Mouse (Mus musculus) lung, embryonic 16.5 days (tissue): ENCODE measurements at regions not wholly inside any gene's neighbourhood (a gene's known extent, or its start where the extent isn't known, plus 50 kb on each side); places are given as distances from the start of the nearest gene placed in this dataset.

Experiments
- ATAC-seq: fragments of 200-750 bp; cut with Nextera tagmentation; 2 replicates; pipeline ENCODE4 v1.8.0; 2017; ENCODE audit warnings: low read depth, mild to moderate bottlenecking, moderate library complexity
- H3K27ac ChIP-seq: fragments of 300-500 bp; sonication (generic); 2 replicates; pipeline ENCODE4 v1.5.1; 2014; ENCODE audit warnings: mild to moderate bottlenecking, control low read depth, low read length
- H3K27me3 ChIP-seq: fragments of 300-500 bp; sonication (generic); 2 replicates; pipeline ENCODE4 v1.6.1; 2014; ENCODE audit warnings: low read depth, low read length, mixed read lengths; ENCODE audit not compliant: control insufficient read depth, insufficient read depth
- H3K36me3 ChIP-seq: fragments of 300-500 bp; sonication (generic); 2 replicates; pipeline ENCODE4 v1.6.1; 2014; ENCODE audit warnings: low read length; ENCODE audit not compliant: control insufficient read depth, insufficient read depth
- H3K4me1 ChIP-seq: fragments of 300-500 bp; sonication (generic); replicated peaks from 2 replicates; pipeline ENCODE4 v1.6.1; 2014; ENCODE audit warnings: low read length, mixed read lengths; ENCODE audit not compliant: control insufficient read depth, insufficient read depth
- H3K4me2 ChIP-seq: fragments of 300-500 bp; sonication (generic); 2 replicates; pipeline ENCODE4 v1.6.1; 2014; ENCODE audit warnings: low read depth, low read length, control low read depth
- H3K4me3 ChIP-seq: fragments of 300-500 bp; sonication (generic); 2 replicates; pipeline ENCODE4 v1.5.1; 2014; ENCODE audit warnings: mild to moderate bottlenecking, low read length, control low read depth
- H3K9ac ChIP-seq: fragments of 300-500 bp; sonication (generic); 2 replicates; pipeline ENCODE4 v1.6.1; 2014; ENCODE audit warnings: low read length, control low read depth
- H3K9me3 ChIP-seq: fragments of 300-500 bp; sonication (generic); 2 replicates; pipeline ENCODE4 v1.6.1; 2016; ENCODE audit warnings: low read length; ENCODE audit not compliant: control insufficient read depth
- WGBS: fragments of 180-500 bp; shearing (Covaris S2); extraction: QIAGEN DNeasy Blood & Tissue Kit; methylation state at CpG from one replicate; pipeline ENCODE4 v1.1.7; 2014; 5-methylcytosine and 5-hydroxymethylcytosine counted together

DNA sequence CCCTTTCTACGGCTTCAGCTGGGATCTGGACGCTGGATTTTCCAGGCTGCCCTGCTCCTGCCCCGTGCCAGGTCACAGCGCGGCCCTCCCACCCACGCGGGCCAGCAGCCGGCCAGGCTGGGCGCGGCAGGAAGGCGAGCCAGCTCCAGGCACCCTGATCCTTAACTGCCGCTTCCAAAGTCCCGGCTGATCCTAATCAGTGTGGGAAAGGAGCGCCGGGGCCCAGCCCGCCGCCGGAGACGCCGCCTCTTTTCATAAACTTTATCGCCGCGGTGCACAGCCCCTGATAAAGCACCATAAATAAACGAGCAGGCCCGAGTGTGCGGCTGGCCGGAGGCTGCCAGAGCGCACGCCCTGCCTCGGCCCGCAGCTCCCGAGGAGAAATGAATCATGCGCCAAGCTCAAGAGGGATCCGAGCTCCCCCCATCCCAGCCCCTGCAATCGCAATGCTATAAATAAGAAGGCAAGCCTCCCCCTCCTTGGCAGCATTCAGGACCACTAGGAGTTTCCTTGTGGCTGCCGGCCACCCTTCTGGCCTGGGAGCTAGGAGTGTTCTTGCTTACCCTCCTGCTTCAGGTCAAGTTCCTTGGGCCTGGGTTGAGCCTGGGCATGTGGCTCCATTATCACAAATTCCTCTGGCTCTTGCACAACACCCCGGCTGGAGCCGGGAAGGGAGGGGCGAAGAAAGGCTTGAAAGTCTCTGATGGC, 118.1 kb upstream of the Hes1 start:
- H3K9ac ChIP-seq: peak overlapping the region; percentile 67
- peak; percentile 90 for ATAC-seq
- H3K27me3 ChIP-seq: no peaks in the 10 kb centered on the region
- no peaks in the 10 kb centered on the region for H3K36me3 ChIP-seq
- no peaks in the 10 kb centered on the region for H3K9me3 ChIP-seq
- peak overlapping the region; percentile 40 for H3K4me3 ChIP-seq
- H3K4me1 ChIP-seq: peaks cover 37% of the 10 kb centered on the region
- peak overlapping the region; percentile 97 for H3K27ac ChIP-seq
- WGBS: 2% methylated on average over 39 of the region's 39 CpGs
- peak overlapping the region; percentile 63 for H3K4me2 ChIP-seq

DNA sequence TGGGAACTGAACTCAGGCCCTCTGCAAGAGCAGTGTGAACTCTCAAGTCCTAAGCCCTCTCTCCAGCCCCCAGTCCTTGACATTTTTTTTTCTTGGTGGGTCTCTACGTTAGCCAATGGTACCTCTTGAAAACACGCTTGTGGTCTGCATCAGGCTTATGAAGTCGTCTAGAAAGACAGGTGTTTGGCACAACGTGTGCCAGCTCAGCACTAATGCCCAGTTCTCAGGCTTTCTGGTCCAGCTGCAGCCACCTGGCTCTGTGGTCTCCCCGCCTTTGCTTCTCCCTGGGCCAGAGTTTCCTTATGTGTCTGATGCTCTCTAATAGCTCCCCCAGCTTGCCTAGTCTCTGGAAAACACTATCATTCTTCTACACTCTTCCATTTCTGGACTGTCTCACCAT, 117.2 kb upstream of the Hes1 start:
- H3K36me3 ChIP-seq: no peaks in the 10 kb centered on the region
- peak overlapping the region; percentile 97 for H3K27ac ChIP-seq
- no peak overlapping the region for H3K9ac ChIP-seq
- no peak overlapping the region for H3K4me3 ChIP-seq
- H3K4me2 ChIP-seq: no peak overlapping the region
- peaks cover 37% of the 10 kb centered on the region for H3K4me1 ChIP-seq
- no peaks in the 10 kb centered on the region for H3K27me3 ChIP-seq
- 66% methylated on average over 5 of the region's 5 CpGs for WGBS
- no peaks in the 10 kb centered on the region for H3K9me3 ChIP-seq
- ATAC-seq: no peak

DNA sequence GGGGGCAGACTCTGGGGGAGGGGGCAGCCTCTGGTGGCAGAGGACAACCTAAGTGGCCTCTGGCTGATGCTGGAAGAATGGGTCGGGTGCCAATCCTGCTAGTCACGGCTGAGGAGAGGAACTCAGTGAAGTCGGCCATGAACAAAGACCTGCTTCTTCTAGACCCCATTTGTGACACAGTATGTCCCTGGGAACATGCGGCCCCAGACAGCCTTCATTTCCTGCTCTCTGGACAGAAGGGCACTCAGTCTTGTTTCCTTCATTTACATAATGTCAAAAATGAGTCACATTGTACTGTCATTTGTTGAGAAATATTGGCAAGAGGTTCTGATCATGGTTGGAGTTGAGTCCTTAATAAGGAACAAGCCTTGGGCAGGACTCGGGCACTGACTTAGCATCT, 116.5 kb upstream of the Hes1 start:
- no peak overlapping the region for H3K27ac ChIP-seq
- no peak for ATAC-seq
- H3K4me2 ChIP-seq: no peak overlapping the region
- H3K36me3 ChIP-seq: no peaks in the 10 kb centered on the region
- no peak overlapping the region; the same call in 1 of the 2 replicates for H3K9ac ChIP-seq
- no peak overlapping the region for H3K4me3 ChIP-seq
- 59% methylated on average over 5 of the region's 5 CpGs for WGBS
- no peaks in the 10 kb centered on the region for H3K9me3 ChIP-seq
- no peaks in the 10 kb centered on the region for H3K27me3 ChIP-seq
- peaks cover 37% of the 10 kb centered on the region for H3K4me1 ChIP-seq

DNA sequence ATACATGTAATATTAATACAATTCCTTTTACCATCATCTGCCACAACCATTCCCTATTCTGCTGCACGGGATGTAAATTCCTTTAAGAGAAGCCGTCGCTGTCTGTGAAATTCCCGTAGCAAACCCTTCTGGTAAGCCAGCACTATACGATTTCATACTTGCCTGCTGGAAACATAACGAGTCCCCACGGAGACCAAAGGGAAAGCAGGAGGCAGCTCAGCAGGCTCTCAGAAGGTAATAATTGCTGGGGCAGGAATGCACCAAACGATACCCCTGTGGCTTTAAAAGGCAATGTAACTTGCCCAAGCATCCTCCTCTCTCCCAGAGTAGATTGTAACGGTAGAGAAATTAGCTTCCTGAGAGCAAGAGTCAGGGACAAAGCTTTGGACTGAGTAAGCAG, 114.0 kb upstream of the Hes1 start:
- 41% methylated on average over 9 of the region's 9 CpGs for WGBS
- no peak for ATAC-seq
- Histone ChIP-seq H3K27ac (no peak overlapping the region), H3K27me3 (no peaks in the 10 kb centered on the region), H3K4me1 (peaks cover 26% of the 10 kb centered on the region), H3K4me3 (no peak overlapping the region), H3K4me2 (no peak overlapping the region), H3K9ac (no peak overlapping the region), H3K36me3 (no peaks in the 10 kb centered on the region), H3K9me3 (no peaks in the 10 kb centered on the region)

DNA sequence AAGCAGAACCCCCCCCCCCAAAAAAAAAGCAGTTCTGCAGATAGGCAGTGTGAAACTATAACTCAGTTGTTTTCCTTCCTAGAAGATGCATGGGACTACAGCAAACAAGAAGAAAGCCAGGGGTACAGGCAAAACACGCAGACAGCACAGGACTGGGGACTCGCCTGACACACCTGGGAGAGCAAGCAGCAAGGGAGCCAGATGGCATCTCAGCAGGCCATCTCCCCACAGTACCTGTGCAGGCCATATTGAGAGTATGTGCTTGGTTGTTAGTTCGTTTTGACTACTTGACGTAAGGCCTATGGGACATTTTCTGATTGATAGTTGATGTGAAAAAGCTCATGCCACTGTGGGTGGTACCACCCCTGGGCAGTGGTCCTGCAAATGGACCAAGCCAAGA, 113.4 kb upstream of the Hes1 start:
- Histone ChIP-seq H3K4me2 (no peak overlapping the region), H3K9ac (no peak overlapping the region), H3K9me3 (no peaks in the 10 kb centered on the region), H3K4me3 (no peak overlapping the region), H3K4me1 (peaks cover 22% of the 10 kb centered on the region), H3K27ac (no peak overlapping the region), H3K27me3 (no peaks in the 10 kb centered on the region), H3K36me3 (no peaks in the 10 kb centered on the region)
- WGBS: 83% methylated on average over 4 of the region's 4 CpGs
- no peak for ATAC-seq

DNA sequence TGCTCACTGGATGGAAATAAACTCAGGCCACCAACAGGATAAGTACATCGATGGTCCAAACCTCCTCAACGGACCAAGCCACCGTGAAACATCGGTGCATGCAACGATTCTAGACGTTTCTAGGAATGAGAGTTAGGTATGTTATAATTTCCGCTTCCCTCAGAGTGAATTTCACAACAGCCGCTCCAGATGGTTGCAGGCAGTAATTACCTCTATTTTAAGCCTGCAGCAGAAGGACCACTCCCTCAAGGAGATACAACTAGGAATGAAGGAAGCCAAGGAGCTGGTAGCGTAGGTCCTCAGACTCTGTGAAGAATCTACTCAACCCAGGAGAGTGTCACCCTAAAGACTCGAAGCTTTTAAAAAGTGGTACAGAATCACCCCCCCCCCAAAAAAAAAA, 109.5 kb upstream of the Hes1 start:
- Histone ChIP-seq H3K27ac (no peak overlapping the region), H3K36me3 (no peaks in the 10 kb centered on the region), H3K4me1 (peaks cover 3% of the 10 kb centered on the region; the same call in 1 of the 2 replicates), H3K4me2 (no peak overlapping the region), H3K4me3 (no peak overlapping the region), H3K9me3 (no peaks in the 10 kb centered on the region), H3K9ac (no peak overlapping the region), H3K27me3 (no peaks in the 10 kb centered on the region)
- no peak for ATAC-seq
- WGBS: 74% methylated on average over 10 of the region's 10 CpGs

DNA sequence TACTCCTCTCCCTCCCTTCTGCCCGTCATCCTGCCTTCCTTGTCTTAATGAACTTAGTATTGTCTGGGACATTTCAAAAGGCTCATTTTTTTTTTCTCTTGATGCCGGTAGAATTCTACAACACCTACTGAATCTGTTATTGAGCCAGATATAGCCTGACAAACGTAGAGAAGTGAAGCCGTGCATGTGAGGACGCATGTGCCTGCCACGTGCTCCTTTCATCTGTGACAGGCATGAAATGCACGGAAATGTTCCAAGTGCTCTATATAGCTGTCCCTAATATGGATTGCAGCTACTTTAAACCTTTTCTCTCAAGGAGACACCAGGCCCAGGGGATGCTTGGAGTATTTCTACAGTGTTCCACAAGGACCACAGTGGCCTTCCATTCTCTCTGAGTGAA, 107.3 kb upstream of the Hes1 start:
- WGBS: 69% methylated on average over 7 of the region's 7 CpGs
- no peak overlapping the region for H3K4me2 ChIP-seq
- no peak for ATAC-seq
- no peak overlapping the region for H3K27ac ChIP-seq
- no peaks in the 10 kb centered on the region for H3K27me3 ChIP-seq
- no peak overlapping the region for H3K9ac ChIP-seq
- no peaks in the 10 kb centered on the region for H3K9me3 ChIP-seq
- H3K4me1 ChIP-seq: peaks cover 9% of the 10 kb centered on the region; the same call in 1 of the 2 replicates
- no peaks in the 10 kb centered on the region for H3K36me3 ChIP-seq
- H3K4me3 ChIP-seq: no peak overlapping the region

DNA sequence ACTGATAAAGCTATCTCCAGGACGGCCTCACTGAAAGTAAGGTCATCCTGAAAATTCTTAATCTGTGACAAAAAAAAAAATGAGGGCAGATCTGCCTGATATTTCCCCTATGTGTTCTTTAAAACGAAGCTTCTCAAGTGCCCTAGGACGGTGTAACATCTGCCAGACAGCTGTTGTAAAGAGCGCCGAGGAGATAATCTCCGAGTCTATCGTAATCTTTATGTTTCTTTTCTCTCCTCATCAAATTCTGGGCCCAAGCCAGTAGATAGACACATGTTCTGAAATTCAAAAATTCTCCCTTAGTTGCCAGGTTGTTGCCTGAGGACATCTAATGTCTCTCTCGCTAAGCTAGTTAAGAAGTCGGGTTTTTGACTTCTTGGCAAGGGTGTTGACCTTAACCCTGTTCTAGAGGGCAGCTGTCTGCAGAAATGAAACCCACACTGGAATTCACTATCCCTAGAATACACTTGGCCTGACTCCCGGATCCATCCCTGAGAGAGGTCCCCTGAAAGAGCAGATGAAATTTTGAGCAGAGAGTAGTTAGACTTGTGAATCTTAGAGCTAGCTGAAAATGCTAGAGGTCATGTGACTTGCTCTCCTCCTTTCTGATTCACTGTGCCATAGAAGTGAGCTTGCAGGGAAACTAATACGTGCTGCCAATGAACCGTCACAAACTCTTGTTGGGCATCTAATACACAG, 104.1 kb upstream of the Hes1 start:
- WGBS: 48% methylated on average over 12 of the region's 12 CpGs
- Histone ChIP-seq H3K9me3 (no peaks in the 10 kb centered on the region), H3K36me3 (no peaks in the 10 kb centered on the region), H3K4me3 (no peak overlapping the region), H3K27ac (no peak overlapping the region), H3K27me3 (no peaks in the 10 kb centered on the region), H3K4me1 (peaks cover 7% of the 10 kb centered on the region; the same call in 1 of the 2 replicates), H3K9ac (no peak overlapping the region), H3K4me2 (no peak overlapping the region)
- peak; percentile 52 for ATAC-seq

DNA sequence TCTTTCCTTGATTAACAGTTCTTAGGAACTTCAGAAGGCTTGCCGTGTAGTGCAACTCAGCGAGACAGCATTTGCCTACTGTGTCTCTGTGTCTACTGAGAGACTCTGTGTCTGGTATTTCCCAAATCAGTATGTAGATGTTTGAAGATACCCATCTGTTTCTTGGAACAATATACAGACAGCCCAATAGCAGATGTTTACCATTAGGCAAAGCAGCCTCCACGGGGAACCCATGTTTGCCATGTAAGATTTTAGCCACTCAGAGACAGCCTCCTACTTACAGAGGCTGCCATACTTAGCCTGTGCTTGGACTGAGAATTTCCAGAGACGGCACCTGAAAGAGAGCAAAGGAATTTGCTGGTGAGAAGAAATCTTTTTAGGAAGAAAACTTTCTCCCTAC, 100.9 kb upstream of the Hes1 start:
- H3K9ac ChIP-seq: no peak overlapping the region
- no peak overlapping the region for H3K4me2 ChIP-seq
- ATAC-seq: 0 out of 2 replicates have a peak, but pooled peaks have one; percentile 49
- H3K4me3 ChIP-seq: no peak overlapping the region
- no peaks in the 10 kb centered on the region for H3K9me3 ChIP-seq
- 31% methylated on average over 4 of the region's 4 CpGs for WGBS
- no peaks in the 10 kb centered on the region for H3K36me3 ChIP-seq
- H3K4me1 ChIP-seq: peaks cover 7% of the 10 kb centered on the region; the same call in 1 of the 2 replicates
- no peak overlapping the region for H3K27ac ChIP-seq
- H3K27me3 ChIP-seq: no peaks in the 10 kb centered on the region
